Mouse (Mus musculus): ENCODE data around the gene Ttc21a.

- TF ChIP-seq CTCF (IDR thresholded peaks at IDR 0.05) (no peak), EP300 (IDR thresholded peaks at IDR 0.05) (no peak)
These were observed 27.5 kb upstream of the Ttc21a start for GRCm38 (mm10) chr9:119909931-119910330.
